34 mouse cellular contexts compared by ENCODE assay signal in the genomic region with DNA sequence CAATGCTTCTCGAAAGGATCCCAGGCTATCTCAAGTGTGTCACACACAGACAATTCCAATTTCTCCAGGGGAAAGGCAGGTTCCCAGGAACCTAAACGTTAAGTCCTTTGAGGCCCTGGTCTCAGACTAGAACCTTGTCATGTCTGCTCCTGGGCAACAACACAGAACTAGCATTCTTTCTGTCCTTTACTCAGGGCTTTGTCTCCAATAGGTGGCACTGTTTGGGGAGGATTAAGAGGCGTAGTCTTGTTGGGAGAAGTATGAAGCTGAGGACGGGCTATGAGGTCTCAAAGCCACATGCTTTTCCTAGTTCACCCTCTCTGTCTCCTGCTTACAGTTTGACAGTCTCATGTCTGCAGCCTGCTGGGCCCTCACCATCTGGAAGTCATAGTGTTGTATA. TPM values are rescaled to one million over a fixed set of nuclear protein-coding genes. Genes with fewer than 3 reads are reported as not detected.
DNase-seq lines count a peak whose midpoint lies in the region; ATAC-seq and TF ChIP-seq lines count a peak whose summit lies in the region.
"Had no signal": no experiment of that assay in that cellular context is flagged by ENCODE, and none has a peak within 500 bp of the region (broad histone marks: within the 10 kb centered on the region; RNA-seq: fewer than 3 reads in every experiment).

No protein-coding gene starts in this region.

- CTCF ChIA-PET in Patski (lab: Charles Lee): interaction anchor here (1.0 to 3.4 kb wide), 5 partner anchors 7 to 427 kb away, joined by 3 to 13 read pairs (median 3); no protein-coding TSS in a partner anchor

- no peak for ATAC-seq in intestine, postnatal 0 days
- no peak for ATAC-seq in intestine, embryonic 15.5 days
- no peak for ATAC-seq in liver, postnatal 0 days
- no peak for ATAC-seq in liver, embryonic 11.5 days (replicated peaks; ENCODE audit: low FRiP score)
- no peak for ATAC-seq in Patski
- ATAC-seq in megakaryocyte-erythroid progenitor cell, adult 5-6 weeks (replicated peaks; ENCODE audit: low FRiP score, low TSS enrichment, poor library complexity, severe bottlenecking): no peak
- ATAC-seq: activated CD4-positive, CD25-positive, alpha-beta regulatory T cell, adult 4 months; forebrain, postnatal 0 days had no signal

- in situ Hi-C loops in Patski (cut with MboI; ENCODE audit: low pct_unique_long_range_greater_than_20kb): no loop called here

- no peak overlapping the region for H3K9ac ChIP-seq in intestine, postnatal 0 days (ENCODE audit: low read depth, low read length)
- no peak overlapping the region for H3K9ac ChIP-seq in intestine, embryonic 15.5 days
- no peak overlapping the region for H3K9ac ChIP-seq in liver, postnatal 0 days (replicated peaks)
- H3K9ac ChIP-seq in liver, embryonic 11.5 days (ENCODE audit: low read depth, low read length): no peak overlapping the region
- H3K9ac ChIP-seq: forebrain, embryonic 12.5 days; forebrain, postnatal 0 days; heart, embryonic 13.5 days; hindbrain, embryonic 12.5 days; kidney, embryonic 15.5 days; midbrain, embryonic 12.5 days; neural tube, embryonic 15.5 days; stomach, embryonic 15.5 days had no signal

- H3K4me3 ChIP-seq in intestine, postnatal 0 days (ENCODE audit: low read depth, low read length): no peak overlapping the region
- no peak overlapping the region for H3K4me3 ChIP-seq in intestine, embryonic 15.5 days (replicated peaks)
- no peak overlapping the region for H3K4me3 ChIP-seq in liver, postnatal 0 days (ENCODE audit: low read depth, low read length)
- H3K4me3 ChIP-seq in liver, embryonic 11.5 days (ENCODE audit: low read depth, low read length): no peak overlapping the region
- H3K4me3 ChIP-seq: erythroblast, embryonic 14.5 days; forebrain, embryonic 12.5 days; heart, embryonic 13.5 days; hindbrain, embryonic 12.5 days; kidney, embryonic 15.5 days; midbrain, embryonic 12.5 days; neural tube, embryonic 15.5 days; stomach, embryonic 15.5 days had no signal

- no peak for TF ChIP-seq EP300 in liver, postnatal 0 days (IDR thresholded peaks at IDR 0.05; ENCODE audit: low read depth)

- H3K4me1 ChIP-seq in intestine, postnatal 0 days (replicated peaks; ENCODE audit: control insufficient read depth, insufficient read depth, low read length): no peaks in the 10 kb centered on the region
- H3K4me1 ChIP-seq in intestine, embryonic 15.5 days (replicated peaks): no peaks in the 10 kb centered on the region
- H3K4me1 ChIP-seq in liver, postnatal 0 days (ENCODE audit: insufficient read depth): no peaks in the 10 kb centered on the region; the same call in 1 of the 2 replicates
- H3K4me1 ChIP-seq in liver, embryonic 11.5 days (replicated peaks; ENCODE audit: control insufficient read depth, insufficient read depth, low read length): peaks cover under 1% of the 10 kb centered on the region

- POLR2A ChIA-PET in Patski (lab: Charles Lee): no interaction called here

- H3K9me3 ChIP-seq in intestine, postnatal 0 days (ENCODE audit: control insufficient read depth): no peaks in the 10 kb centered on the region
- H3K9me3 ChIP-seq in intestine, embryonic 15.5 days: no peaks in the 10 kb centered on the region
- H3K9me3 ChIP-seq in liver, postnatal 0 days (ENCODE audit: low read length): no peaks in the 10 kb centered on the region
- no peaks in the 10 kb centered on the region for H3K9me3 ChIP-seq in liver, embryonic 11.5 days (ENCODE audit: control insufficient read depth, low read length)
- H3K9me3 ChIP-seq: forebrain, embryonic 12.5 days; G1E; heart, embryonic 13.5 days; hindbrain, embryonic 12.5 days; kidney, embryonic 15.5 days; midbrain, embryonic 12.5 days; neural tube, embryonic 15.5 days; stomach, embryonic 15.5 days had no signal

- H3K27ac ChIP-seq in intestine, postnatal 0 days (ENCODE audit: low read depth, low read length): no peak overlapping the region
- H3K27ac ChIP-seq in intestine, embryonic 15.5 days: no peak overlapping the region
- H3K27ac ChIP-seq in liver, postnatal 0 days (ENCODE audit: low read depth): no peak overlapping the region
- H3K27ac ChIP-seq in liver, embryonic 11.5 days (ENCODE audit: low read depth, low read length): no peak overlapping the region
- H3K27ac ChIP-seq: forebrain, embryonic 12.5 days; heart, embryonic 13.5 days; hindbrain, embryonic 12.5 days; kidney, embryonic 15.5 days; midbrain, embryonic 12.5 days; neural tube, embryonic 15.5 days; stomach, embryonic 15.5 days had no signal

- DNase-seq in liver, postnatal 0 days: no peak
- DNase-seq in liver, embryonic 11.5 days (ENCODE audit: low spot score): no peak
- DNase-seq in ES-CJ7 (ENCODE audit: low read depth, low spot score) (peak; percentile 33), Patski (ENCODE audit: low read depth, low spot score) (no peak)
- no peak for DNase-seq in spleen, adult 18-20 months
- DNase-seq: adrenal gland, adult 2 months; adrenal gland, postnatal 36 days; cerebellum, adult 2 months; cerebellum, postnatal 14 days; forebrain, postnatal 0 days; gastrocnemius, postnatal 25 days; heart, adult 11 months; heart, postnatal 14 days; kidney, adult 11 months; kidney, postnatal 36 days; layer of hippocampus, postnatal 36 days; lung, adult 2 months; retina, postnatal 1 day; right cerebral cortex, postnatal 14 days; thymus, postnatal 14 days had no signal

- H3K27me3 ChIP-seq in intestine, postnatal 0 days (replicated peaks; ENCODE audit: control insufficient read depth, insufficient read depth, low read length): no peaks in the 10 kb centered on the region
- H3K27me3 ChIP-seq in intestine, embryonic 15.5 days (replicated peaks): no peaks in the 10 kb centered on the region
- no peaks in the 10 kb centered on the region for H3K27me3 ChIP-seq in liver, postnatal 0 days (ENCODE audit: insufficient read depth, low read length)
- H3K27me3 ChIP-seq in liver, embryonic 11.5 days (replicated peaks; ENCODE audit: control insufficient read depth, insufficient read depth, low read length): no peaks in the 10 kb centered on the region
- H3K27me3 ChIP-seq in Patski: no peaks in the 10 kb centered on the region
- H3K27me3 ChIP-seq: CH12.LX; forebrain, embryonic 12.5 days; heart, embryonic 13.5 days; hindbrain, embryonic 12.5 days; kidney, embryonic 15.5 days; midbrain, embryonic 12.5 days; neural tube, embryonic 15.5 days; stomach, embryonic 15.5 days had no signal

- peak; percentile 40 for TF ChIP-seq CTCF in intestine, postnatal 0 days (IDR thresholded peaks at IDR 0.05; ENCODE audit: low read depth)
- TF ChIP-seq CTCF in liver, postnatal 0 days (IDR thresholded peaks at IDR 0.05; ENCODE audit: low read depth): peak; percentile 29; the same call in 1 of the 2 replicates
- peak; percentile 54 for TF ChIP-seq CTCF in Patski (IDR thresholded peaks at IDR 0.05)

- no peak overlapping the region for H3K4me2 ChIP-seq in intestine, postnatal 0 days (replicated peaks; ENCODE audit: low read depth)
- H3K4me2 ChIP-seq in intestine, embryonic 15.5 days (replicated peaks): no peak overlapping the region
- H3K4me2 ChIP-seq in liver, postnatal 0 days (ENCODE audit: low read depth, low read length): no peak overlapping the region
- H3K4me2 ChIP-seq in liver, embryonic 11.5 days: no peak overlapping the region
- H3K4me2 ChIP-seq: forebrain, embryonic 12.5 days; heart, embryonic 13.5 days; hindbrain, embryonic 12.5 days; kidney, embryonic 15.5 days; midbrain, embryonic 12.5 days; neural tube, embryonic 15.5 days; stomach, embryonic 15.5 days had no signal

- peaks cover 76% of the 10 kb centered on the region for H3K36me3 ChIP-seq in intestine, postnatal 0 days (ENCODE audit: control insufficient read depth, insufficient read depth)
- peaks cover 45% of the 10 kb centered on the region for H3K36me3 ChIP-seq in intestine, embryonic 15.5 days
- H3K36me3 ChIP-seq in liver, postnatal 0 days (replicated peaks; ENCODE audit: insufficient read depth, low read length): peaks cover 72% of the 10 kb centered on the region
- peaks cover 61% of the 10 kb centered on the region for H3K36me3 ChIP-seq in liver, embryonic 11.5 days (ENCODE audit: control insufficient read depth, insufficient read depth, low read length)

- WGBS in intestine, postnatal 0 days: 89% methylated on average over 4 of the region's 4 CpGs
- 87% methylated on average over 4 of the region's 4 CpGs for WGBS in intestine, embryonic 15.5 days
- 84% methylated on average over 4 of the region's 4 CpGs for WGBS in liver, postnatal 0 days (ENCODE audit: insufficient replicate concordance)
- WGBS in liver, embryonic 11.5 days: 90% methylated on average over 4 of the region's 4 CpGs

RNA-seq across cellular contexts. Expression of gene Wdr5b, which starts 6.5 kb away (rescaled TPM):
- 3.8 and 4.0 TPM in 2 replicates for polyA plus RNA-seq in intestine, postnatal 0 days (2015; fragmentation: Nextera tagmentation; extraction: Ambion mirVana)
- polyA plus RNA-seq in intestine, embryonic 15.5 days (2015; fragmentation: Nextera tagmentation; extraction: Ambion mirVana): 7.0 and 7.8 TPM in 2 replicates
- 2.2 TPM in 2 replicates for polyA plus RNA-seq in liver, postnatal 0 days (2015; fragmentation: Nextera tagmentation; extraction: Ambion mirVana)
- polyA plus RNA-seq in liver, embryonic 11.5 days (2014; fragmentation: Nextera tagmentation; extraction: Ambion mirVana): 4.6 and 6.3 TPM in 2 replicates
- 1.9 TPM for polyA plus RNA-seq in Patski (2021)
- total RNA-seq in megakaryocyte-erythroid progenitor cell, adult 5-6 weeks (2014; fragmentation: Nextera tagmentation): 6.6 and 8.3 TPM in 2 replicates
- 9.2 and 9.3 TPM in 2 replicates for total RNA-seq in megakaryocyte-erythroid progenitor cell, adult 5-6 weeks (2017)

RNA-seq across cellular contexts. Expression of gene Fam162a, which starts 23.9 kb away (rescaled TPM):
- 445 and 480 TPM in 2 replicates for polyA plus RNA-seq in intestine, postnatal 0 days (2015; fragmentation: Nextera tagmentation; extraction: Ambion mirVana)
- polyA plus RNA-seq in intestine, embryonic 15.5 days (2015; fragmentation: Nextera tagmentation; extraction: Ambion mirVana): 465 and 500 TPM in 2 replicates
- 176 and 193 TPM in 2 replicates for polyA plus RNA-seq in liver, postnatal 0 days (2015; fragmentation: Nextera tagmentation; extraction: Ambion mirVana)
- 493 and 545 TPM in 2 replicates for polyA plus RNA-seq in liver, embryonic 11.5 days (2014; fragmentation: Nextera tagmentation; extraction: Ambion mirVana)
- 285 TPM for polyA plus RNA-seq in Patski (2021)
- total RNA-seq in megakaryocyte-erythroid progenitor cell, adult 5-6 weeks (2014; fragmentation: Nextera tagmentation): 205 and 208 TPM in 2 replicates
- 137 and 156 TPM in 2 replicates for total RNA-seq in megakaryocyte-erythroid progenitor cell, adult 5-6 weeks (2017)

RNA-seq across cellular contexts. Expression of gene Ccdc58, which starts 23.9 kb away (rescaled TPM):
- polyA plus RNA-seq in intestine, postnatal 0 days (2015; fragmentation: Nextera tagmentation; extraction: Ambion mirVana): 64.6 and 65.2 TPM in 2 replicates
- polyA plus RNA-seq in intestine, embryonic 15.5 days (2015; fragmentation: Nextera tagmentation; extraction: Ambion mirVana): 111 and 125 TPM in 2 replicates
- 54.6 and 58.9 TPM in 2 replicates for polyA plus RNA-seq in liver, postnatal 0 days (2015; fragmentation: Nextera tagmentation; extraction: Ambion mirVana)
- 121 and 137 TPM in 2 replicates for polyA plus RNA-seq in liver, embryonic 11.5 days (2014; fragmentation: Nextera tagmentation; extraction: Ambion mirVana)
- 90.6 TPM for polyA plus RNA-seq in Patski (2021)
- total RNA-seq in megakaryocyte-erythroid progenitor cell, adult 5-6 weeks (2014; fragmentation: Nextera tagmentation): 119 and 149 TPM in 2 replicates
- total RNA-seq in megakaryocyte-erythroid progenitor cell, adult 5-6 weeks (2017): 93.2 and 218 TPM in 2 replicates
